Mouse (Mus musculus): ENCODE measurements around the gene Zmynd8.

The Zmynd8 gene

DNA sequence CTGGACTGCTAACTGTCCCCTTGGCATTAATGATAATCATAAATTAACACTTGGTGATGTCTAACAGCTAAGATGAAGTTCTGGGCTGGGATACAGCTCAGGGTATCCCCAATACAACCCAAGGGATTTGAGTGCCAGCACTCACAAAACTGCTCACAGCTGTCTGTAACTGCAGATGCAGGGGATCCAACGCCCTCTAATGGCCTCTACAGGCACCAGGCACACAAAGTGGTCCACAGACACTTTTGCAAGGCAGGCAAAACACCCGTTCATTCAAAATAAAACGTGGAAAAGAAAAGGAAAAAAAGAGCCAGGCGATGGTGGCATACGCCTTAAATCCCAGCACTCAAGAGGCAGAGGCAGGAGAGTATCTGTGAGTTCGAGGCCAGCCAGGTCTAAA is 658 bp upstream of the Zmynd8 start:
- no peak for DNase-seq (ENCODE audit: low spot score)

DNA sequence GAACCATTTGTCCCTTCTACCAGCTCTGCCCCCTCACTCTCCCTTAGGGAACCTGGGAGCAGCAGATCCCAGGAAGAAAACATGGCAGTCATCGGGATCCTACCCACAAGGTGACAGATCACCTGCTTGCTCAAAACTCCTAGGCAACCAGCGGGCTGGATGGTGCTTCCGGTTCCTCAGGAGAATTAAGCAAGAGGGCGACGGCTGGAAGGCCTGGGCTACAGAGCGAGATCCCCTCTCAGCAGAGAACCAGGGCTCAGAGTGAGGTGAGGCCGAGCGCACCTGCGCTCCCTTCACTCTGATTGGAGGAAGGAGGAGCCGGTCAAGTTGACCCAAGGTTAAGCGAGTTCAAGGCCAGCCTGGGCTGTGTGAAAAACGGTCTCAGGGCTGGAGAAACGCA is 2.6 kb downstream of the Zmynd8 start:
- no peak for DNase-seq (ENCODE audit: low spot score)

DNA sequence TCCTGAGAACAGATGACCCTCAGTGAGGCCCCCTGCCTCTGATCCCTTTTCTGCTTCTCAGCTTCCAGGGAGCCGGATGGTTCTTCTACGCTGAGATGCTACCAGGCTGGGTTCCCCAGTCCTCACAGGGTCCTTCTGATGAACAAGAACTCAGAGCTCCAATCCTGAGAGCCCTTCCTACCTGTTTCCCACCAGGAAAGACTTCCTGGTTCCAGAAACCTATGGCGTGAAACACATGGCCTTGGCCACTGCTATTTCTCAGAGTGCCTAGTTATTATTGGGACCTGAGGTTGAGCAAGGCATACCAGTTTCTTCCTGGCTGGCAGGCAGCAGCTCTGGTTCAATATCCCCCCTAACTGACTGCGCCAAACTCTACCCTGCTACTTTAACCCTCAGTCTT is 3.1 kb downstream of the Zmynd8 start:
- no peak for DNase-seq (ENCODE audit: low spot score)

DNA sequence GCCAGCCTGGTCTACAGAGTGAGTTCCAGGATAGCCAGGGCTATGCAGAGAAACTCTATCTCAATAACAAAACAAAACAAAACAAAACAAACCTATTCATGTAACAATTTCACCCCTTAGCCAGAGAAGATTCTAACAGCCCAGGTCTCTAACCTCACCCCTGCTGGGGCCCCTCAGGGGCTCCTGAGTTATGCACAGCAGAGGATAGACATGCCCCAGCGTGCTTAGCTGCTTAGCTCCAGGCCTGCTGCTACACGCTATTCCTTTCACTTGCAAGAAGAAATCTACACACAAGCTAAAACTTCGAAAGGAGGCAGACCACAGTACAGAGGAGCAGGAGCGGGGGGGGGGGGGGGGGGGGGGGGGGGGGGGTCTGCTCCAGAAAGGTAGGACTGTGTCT is 4.3 kb downstream of the Zmynd8 start:
- DNase-seq (ENCODE audit: low spot score), result no peak

DNA sequence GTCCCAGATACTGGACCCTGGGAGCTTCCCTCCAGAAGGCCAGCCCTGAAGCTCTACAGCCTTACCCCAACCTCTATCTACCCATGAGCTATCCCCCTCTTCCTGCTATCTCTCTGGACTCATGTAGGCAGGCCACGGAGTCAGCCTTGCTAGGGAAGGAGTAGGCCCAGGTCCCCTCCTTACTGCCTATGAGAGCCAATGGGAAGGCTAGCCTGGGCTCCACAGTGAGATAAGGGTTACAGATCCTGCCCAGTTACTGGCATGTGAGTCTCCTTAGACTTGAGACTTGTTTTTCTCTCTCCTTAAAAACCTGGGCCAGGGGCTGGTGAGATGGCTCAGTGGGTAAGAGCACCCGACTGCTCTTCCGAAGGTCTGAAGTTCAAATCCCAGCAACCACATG is 5.6 kb downstream of the Zmynd8 start:
- no peak for DNase-seq (ENCODE audit: low spot score)

DNA sequence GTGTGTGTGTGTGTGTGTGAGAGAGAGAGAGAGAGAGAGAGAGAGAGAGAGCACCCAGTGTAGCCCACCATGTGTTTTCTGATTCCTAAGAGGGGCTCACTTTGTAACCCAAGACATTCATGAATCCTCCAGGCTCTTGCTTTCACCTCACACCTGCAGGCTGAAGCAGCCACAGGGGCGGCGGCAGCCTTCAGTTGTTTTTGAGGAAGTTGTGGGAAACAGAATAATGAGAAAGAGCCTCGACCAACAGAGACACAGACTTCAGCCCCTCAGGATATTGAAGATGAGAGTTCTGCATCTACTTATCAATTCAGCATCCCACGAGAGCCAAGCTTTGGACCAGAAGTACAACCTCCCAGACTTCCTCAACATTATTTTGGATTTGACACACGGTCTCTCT is 6.2 kb downstream of the Zmynd8 start:
- no peak for DNase-seq (ENCODE audit: low spot score)

DNA sequence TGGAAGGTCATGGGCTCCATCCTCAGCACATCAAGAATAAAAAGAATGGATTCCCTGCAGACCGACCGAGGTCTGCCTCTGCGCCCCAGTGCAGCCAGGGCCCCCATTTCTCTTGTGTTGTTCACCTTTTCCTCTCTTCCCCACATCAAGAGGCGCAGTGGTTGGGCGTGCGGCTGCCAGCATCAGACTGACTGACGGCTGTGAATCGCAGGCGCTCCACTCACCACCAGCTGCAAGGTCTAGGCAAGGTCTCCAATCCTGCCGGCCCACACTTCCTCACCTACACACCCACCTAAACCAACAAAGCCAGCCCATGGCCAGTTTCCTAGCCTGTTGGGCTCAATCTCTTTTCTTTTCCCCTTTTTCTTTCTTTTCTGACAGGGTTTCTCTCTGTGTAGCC is 8.4 kb downstream of the Zmynd8 start:
- no peak for DNase-seq (ENCODE audit: low spot score)

DNA sequence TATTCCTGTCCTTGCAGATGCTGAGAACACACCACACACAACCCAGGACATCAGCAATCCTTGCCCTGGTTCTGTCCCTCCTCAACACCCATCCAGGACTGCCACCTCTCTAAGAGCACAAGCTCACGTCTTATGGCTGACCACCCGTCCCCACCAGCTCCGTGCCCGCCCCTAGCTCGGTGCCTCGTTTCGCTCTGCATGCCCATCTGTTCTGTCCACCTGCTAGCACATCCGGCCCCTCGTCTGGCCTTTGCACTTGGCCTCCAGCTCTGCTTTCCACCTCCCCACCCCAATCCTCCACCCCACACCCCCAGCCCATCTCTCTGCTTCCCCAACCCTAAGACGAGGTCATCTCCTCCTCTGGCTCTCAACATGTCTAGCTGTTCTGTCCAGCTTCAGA is 8.9 kb downstream of the Zmynd8 start:
- DNase-seq (ENCODE audit: low spot score), result no peak

DNA sequence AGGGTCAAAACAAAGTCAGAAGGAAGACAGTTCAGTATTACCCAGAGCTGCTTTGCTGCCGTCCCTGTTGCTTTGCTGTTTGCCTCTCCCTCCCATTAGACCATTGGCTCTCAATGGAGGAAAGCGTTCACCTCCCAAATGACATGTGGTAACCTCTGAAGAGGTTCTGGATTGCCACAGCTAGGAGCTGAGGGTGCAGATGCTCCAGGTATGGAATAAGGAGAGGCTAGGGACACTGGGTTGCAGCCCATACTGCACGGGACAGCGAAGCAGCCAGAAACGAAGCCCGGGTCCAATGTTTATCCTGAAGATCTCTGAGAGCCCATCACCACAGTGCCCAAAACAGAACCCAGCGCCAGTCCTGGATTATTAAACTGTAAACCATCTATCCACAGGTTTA is 9.6 kb downstream of the Zmynd8 start:
- no peak for DNase-seq (ENCODE audit: low spot score)

DNA sequence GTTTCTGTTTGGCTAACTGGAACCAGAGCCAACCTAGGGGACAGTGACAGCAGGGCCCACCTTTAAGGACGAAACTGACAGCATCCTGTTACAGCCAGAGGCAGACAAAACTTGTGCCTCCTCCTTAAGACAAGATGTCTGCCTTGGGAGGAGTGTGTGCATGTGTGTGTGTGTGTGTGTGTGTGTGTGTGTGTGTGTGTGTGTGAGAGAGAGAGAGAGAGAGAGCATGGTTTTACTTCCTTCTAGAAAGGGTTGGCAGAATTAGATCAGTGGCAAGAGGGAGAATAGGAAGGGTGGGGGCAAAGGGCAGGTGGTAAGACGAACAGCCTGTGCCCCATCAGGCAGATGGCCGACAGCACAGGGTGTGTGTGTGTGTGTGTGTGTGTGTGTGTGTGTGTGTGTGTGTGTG is 10.0 kb downstream of the Zmynd8 start:
- no peak for DNase-seq (ENCODE audit: low spot score)

DNA sequence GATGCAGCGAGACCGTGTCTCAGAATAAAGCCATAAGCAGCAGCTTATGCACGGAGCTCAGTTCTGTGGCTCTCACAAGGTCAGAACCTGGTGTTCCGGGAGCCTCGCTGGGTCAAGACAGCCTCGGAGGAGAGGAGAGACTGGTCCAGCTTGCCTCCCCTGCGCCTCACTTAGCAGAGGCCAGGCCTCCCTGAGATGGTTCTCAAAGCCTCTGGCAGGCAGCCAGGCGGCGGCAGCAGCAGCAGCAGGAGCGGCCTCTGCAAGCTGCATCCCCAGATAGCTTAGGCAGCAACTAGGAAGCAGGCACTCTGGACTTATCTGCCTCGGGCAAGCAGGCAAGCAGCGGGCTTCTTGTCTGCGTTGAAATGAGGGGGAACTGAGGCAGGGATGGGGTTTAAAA is 10.4 kb downstream of the Zmynd8 start:
- DNase-seq (ENCODE audit: low spot score), result peak; percentile 83

DNA sequence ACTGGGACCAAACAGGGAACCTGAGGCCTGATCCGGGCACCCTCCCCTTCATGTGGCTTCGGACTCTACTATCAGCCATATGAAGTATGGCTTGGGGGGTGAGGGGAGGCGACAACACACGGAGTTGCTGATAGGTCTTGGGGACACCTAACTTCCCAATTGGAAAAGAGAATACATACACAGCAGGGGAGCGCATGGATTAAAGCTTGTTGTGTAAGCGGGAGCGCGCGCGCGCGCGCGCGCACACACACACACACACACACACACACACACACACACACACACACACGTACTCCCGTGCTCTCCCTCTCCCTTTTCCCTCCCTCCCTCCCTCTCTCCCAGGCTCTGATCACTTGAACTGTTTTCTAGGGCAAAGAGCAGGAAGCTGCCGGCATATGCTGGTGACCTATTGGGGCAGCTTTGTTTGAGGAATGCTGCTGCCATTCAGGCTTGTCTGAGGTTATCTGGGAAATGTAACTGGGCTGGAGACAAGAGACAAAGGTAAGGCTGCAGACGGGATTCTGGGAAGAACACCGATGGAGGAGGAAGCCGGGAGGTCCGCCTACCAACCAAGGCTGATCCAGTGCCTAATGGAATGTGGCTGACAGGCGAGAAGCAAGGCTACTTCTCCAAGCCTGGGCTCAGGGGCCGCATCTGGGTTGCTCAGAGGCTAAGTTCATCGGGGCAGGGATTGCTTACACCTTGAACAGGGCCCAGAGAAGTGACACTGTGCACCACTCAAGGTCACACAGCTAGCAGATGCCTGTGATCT is 11.8 kb downstream of the Zmynd8 start:
- DNase-seq (ENCODE audit: low spot score), result no peak

DNA sequence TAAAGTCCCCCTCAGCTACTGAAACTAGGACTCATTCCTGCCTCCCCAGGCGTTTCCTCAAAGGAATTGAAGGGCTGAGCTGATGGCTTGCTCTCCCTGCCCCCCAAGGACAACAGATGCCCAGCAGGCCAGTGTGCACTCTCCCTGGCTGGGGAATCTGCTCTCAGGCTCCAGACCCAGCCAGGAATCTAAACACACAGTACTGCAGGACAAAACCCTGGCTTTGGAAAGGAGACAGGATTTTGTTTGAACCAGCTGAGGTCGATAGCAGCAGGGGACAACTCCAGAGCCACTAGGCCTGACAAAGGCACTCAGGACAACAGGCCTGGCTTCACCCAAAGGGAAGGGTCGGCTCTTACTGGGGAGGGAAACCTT is 12.3 kb downstream of the Zmynd8 start:
- no peak for DNase-seq (ENCODE audit: low spot score)

DNA sequence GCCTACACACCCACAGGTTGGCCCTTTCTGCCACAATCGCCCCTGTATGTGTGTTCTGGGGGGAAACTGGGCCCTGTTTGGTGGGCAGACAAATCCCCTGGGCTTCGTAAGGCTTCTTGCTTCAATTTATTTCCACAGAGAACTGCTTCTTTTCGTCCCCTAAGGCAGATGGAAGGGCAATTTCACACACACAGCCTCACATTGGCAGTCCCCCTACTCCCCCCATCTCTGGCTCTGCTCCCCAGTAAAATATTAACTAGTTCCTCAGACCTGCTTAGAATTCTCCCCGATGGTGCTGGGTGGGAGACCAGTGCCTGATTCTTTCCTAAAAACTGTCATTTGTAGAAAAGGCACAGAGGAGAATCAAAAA is 12.9 kb downstream of the Zmynd8 start:
- DNase-seq (ENCODE audit: low spot score), result no peak

DNA sequence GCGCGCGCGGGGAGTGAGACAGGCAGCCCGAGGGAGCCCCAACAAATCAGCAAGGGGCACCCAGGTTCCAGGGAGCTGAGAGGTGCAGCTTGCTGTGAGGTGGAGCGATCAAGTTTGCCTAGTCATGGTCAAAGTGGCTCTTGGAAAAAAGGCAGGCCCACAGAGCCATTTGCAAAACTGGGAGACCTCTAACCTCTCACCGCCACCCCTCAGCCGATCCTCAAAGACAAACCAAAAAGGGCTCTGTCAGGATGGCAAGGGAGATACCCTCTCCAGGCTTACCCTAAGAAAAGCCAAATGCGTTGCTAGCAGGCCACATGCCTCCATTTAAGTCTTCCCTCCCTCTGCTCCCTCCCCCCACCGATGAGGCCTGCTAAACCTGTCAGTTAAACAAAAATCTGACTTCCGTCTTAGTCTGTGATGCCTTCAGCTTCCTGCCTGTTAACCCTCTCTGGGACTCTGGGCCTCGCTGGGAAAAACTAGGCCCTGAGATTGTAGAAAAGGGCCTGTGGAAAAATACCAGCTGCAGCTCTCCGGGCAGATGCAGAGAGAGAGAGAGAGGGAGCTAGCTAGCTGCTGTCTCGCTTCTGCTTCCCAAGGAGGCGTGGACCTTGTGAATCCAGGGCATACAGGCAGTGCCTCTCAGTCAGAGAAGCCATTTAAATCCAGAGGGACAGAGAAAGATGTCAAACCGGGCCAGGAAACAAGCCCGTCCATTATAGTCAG is 13.4 kb downstream of the Zmynd8 start:
- DNase-seq (ENCODE audit: low spot score), result peak; percentile 57

DNA sequence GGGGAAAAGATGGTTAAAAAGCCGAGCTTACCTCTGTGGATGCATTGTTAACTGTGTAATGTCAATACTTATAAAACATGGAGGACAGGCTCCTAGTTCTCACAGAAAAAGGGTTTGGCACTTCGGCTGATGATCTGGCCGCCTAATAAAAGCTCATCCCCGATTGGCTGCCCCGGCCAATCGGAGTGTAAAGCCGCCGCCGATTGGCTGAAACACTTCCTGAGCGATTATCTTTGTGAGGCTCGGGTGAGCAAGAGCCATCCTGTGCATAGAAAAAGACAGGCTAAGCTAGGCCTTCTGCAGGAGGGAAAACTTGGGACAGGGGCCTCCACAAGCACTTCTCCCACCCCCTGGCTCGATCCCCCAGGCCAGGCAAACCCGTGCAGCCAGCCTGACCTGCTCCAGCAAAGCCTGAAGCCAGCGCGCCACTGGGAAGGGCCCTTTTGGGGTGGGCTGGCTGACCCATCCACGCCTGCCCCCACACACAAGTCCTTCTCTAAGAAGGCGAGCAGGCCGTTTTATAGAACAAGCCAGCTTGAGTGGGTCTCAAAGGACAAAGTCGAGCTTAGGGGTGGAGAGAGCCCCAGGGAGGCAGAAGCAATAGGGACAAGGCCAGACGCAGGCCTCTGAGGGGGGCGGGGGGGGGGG is 14.1 kb downstream of the Zmynd8 start:
- DNase-seq (ENCODE audit: low spot score), result peak; percentile 85

DNA sequence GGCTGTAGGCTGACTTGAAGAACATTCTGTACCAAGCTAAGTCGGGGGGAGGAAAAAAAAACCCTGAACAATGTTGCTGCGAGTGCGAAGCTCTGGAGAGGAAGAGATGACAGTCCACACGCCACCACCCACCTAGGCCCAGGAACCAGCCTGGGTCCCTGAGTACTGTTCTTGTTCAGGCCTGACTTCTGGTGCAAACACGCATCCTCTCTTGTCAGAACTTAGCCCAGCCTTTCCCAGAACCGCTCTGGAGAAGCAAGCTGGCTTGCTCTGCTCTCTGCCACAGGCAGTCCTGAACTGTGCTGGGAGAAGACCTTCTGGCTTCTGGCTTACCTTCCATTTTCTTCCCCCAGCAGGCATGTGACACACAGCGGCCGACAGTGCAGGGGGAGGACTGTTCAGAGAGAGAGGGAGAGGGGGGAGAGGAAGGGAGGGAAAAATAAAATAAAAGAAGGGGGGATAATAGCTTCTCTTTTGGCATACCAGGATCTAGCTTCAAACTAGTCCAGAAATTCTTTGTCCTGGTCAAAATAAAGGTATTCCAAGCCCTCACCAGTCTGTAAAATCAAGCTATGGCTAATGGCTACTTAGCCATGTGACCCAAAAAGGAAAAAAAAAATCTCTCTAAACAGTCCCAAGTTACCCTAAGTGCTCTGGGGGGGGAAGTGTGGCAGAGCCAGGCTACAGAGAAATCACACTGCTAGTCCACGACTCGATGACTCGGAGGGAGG is 14.8 kb downstream of the Zmynd8 start:
- peak; percentile 71 for DNase-seq (ENCODE audit: low spot score)

DNA sequence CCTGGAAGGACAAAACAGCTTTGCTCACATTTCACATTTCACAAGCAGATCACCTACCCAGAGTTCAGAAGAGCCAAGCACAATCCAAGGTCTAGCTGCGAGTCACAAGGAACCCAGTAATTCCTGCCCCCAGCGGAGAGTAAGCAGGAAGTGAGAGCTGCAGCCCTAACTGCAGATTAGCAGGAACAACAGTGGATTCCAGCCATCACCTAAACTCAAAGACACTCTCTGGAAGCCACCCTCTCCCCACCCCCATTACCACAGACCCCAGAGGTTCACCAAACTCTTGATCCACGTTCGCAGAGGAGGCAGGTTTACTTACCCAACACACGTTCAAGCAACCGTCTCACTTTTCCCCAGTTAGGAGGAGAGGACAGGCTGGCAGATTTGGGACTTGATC is 15.8 kb downstream of the Zmynd8 start:
- no peak for DNase-seq (ENCODE audit: low spot score)

DNA sequence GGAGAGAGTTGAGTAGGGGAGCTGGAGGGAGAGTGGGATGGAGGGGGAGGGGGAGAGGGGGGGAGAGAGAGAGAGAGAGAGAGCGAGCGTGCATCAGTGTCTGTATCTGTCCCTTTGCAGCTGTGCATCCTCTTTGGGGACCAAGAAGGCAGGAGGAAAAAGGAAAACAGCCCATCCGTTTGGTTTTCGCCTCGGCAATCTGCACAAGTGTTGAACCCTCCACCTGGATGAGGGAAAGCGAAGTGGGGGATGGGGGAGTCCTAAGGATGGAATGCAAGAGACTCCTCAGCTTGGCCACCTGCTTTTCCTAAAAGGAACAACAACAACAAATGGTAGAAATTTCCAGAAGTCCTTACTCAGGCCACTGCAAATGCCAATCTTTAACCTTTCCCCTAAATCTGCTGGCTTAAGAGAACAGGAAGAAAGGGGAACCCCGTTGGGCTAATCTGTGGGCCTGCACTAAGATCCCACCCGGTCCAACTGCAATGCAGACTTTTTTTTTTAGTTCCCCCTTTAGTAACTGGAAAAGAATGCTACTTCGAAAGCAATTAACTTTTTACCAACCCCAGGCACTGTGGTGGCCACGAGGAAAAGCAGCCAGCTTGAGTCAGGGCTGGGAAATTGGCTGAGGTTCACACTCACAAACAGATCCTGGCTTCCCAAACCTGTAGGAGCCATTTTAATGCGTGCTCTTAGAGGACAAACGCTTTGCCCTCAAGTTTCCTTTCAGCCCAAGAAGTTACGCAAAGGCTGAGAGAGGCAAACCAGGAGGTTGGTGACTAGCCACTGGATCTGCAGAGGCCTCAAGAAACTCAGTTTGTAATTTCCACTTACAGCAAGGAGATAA is 17.0 kb downstream of the Zmynd8 start:
- DNase-seq (ENCODE audit: low spot score), result no peak

DNA sequence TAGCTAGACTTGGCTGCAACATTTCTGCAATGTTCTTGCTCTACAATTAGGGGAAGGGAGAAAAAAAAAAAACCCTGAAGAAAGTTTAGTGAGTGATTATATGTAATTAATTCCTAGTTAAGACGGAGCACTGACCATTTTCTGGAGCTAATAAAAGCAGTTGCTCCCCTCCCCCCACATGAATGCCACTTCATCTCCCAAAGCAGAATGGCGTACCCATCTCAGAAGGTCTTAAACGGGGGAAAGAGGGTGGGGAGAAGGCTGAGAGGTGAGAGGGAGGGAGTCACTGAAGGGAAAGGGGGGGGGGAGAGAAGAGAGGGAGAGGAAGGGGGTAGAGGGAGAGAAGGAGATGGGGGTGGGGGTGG is 17.6 kb downstream of the Zmynd8 start:
- DNase-seq (ENCODE audit: low spot score), result no peak

DNA sequence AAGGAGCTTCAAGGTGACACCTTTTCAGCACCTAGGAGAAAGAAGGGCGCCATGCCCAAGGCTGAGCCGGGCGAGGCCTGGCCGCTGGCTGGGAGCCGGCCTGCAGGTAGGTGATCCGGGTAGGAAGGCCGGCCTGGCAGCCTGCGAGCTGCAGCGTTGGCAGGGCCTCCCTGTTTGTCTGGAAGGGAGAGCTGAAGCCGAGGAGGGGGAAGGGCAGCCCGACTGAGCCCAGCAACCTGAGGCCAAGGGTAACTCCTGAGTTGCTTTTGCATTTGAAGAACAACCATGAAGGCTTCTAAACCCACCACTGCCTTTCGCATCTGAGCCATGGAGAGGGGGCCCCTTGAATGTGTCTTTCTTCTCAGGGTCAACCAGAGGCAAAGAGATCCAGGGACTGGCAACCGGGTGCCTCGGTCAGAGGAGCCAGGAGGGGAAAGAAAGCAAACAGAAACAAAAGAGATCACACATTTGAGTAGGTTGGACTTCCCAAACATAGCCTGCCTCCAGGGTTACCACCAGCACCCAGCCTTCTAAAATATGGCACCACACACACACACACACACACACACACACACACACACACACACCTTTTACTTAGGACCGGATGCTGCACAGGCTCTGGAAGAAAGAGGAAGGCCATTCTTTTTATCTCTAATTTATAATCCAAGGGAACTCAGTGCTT is 18.2 kb downstream of the Zmynd8 start:
- DNase-seq (ENCODE audit: low spot score), result peak; percentile 49
